Mouse (Mus musculus): ENCODE data around the gene Xiap. TPM values are rescaled to one million over a fixed set of nuclear protein-coding genes. Genes with fewer than 3 reads are reported as not detected.

Gene Xiap
- polyA plus RNA-seq, 1 experiment from 2014 or later: 10.8 TPM

- ATAC-seq (no peak), DNase-seq (ENCODE audit: low spot score) (peak; percentile 12)
- Histone ChIP-seq H3K4me2 (ENCODE audit: low read length) (no peak overlapping the region), H3K36me3 (ENCODE audit: control insufficient read depth, insufficient read depth, low read length) (no peaks in the 10 kb centered on the region), H3K27ac (ENCODE audit: low read depth, low read length) (no peak overlapping the region), H3K27me3 (replicated peaks; ENCODE audit: control insufficient read depth, insufficient read depth, low read length) (no peaks in the 10 kb centered on the region), H3K9me3 (replicated peaks; ENCODE audit: control insufficient read depth, low read length) (no peaks in the 10 kb centered on the region), H3K4me1 (ENCODE audit: control insufficient read depth, insufficient read depth, low read length) (no peaks in the 10 kb centered on the region), H3K9ac (ENCODE audit: low read length) (no peak overlapping the region), H3K4me3 (ENCODE audit: low read depth, low read length) (no peak overlapping the region)
- WGBS: 57% methylated on average over 7 of the region's 7 CpGs
Measured at GRCm38 (mm10) chrX:42033911-42034310, 25.6 kb upstream of the Xiap start.

DNA sequence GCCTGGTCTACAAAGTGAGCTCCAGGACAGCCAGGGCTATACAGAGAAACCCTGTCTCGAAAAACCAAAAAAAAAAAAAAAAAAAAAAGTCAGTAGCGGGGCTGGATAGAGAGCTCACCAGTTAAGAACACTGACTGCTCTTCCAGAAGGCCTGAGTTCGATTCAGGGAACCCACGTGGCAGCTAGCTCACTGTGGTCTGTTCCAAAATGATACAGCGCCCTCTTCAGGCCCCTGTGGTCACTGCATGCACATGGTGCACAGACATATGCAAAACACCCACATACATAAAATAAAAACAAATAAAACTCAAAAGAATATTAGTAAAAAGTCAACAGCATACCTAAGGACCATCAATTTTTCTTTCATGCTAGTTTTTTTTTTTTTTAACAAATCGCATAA is 20.0 kb upstream of the Xiap start:
- Histone ChIP-seq H3K9ac (ENCODE audit: low read length) (no peak overlapping the region), H3K4me2 (ENCODE audit: low read length) (no peak overlapping the region), H3K27me3 (replicated peaks; ENCODE audit: control insufficient read depth, insufficient read depth, low read length) (no peaks in the 10 kb centered on the region), H3K36me3 (ENCODE audit: control insufficient read depth, insufficient read depth, low read length) (no peaks in the 10 kb centered on the region), H3K9me3 (replicated peaks; ENCODE audit: control insufficient read depth, low read length) (no peaks in the 10 kb centered on the region), H3K4me1 (ENCODE audit: control insufficient read depth, insufficient read depth, low read length) (no peaks in the 10 kb centered on the region), H3K27ac (ENCODE audit: low read depth, low read length) (no peak overlapping the region), H3K4me3 (ENCODE audit: low read depth, low read length) (no peak overlapping the region)
- WGBS: 77% methylated on average over 5 of the region's 6 CpGs
- no peak for ATAC-seq
- DNase-seq (ENCODE audit: low spot score): no peak

DNA sequence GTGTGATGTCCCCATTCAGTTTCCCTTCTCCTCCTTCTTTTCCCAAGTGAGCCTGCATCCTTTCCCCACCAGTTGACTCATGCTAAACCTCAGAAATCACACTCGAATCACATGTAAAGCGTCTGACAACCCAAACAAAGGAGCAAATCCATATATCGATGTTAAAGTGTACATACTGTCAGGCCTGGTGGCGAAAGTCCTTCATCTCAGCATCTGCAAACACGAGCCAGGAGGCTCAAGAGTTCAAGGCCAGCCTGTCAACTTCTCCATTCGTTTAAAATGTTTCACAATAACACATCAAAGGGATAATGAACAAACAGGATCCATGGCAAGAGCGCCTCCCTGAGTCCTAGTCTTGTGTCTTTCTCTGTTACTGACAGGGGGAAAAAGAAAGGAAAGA is 14.5 kb upstream of the Xiap start:
- ATAC-seq (no peak), DNase-seq (ENCODE audit: low spot score) (no peak)
- no peak overlapping the region for H3K9ac ChIP-seq (ENCODE audit: low read length)
- 82% methylated on average over 7 of the region's 7 CpGs for WGBS
- H3K27me3 ChIP-seq (replicated peaks; ENCODE audit: control insufficient read depth, insufficient read depth, low read length): no peaks in the 10 kb centered on the region
- H3K9me3 ChIP-seq (replicated peaks; ENCODE audit: control insufficient read depth, low read length): no peaks in the 10 kb centered on the region
- no peak overlapping the region for H3K4me3 ChIP-seq (ENCODE audit: low read depth, low read length)
- no peaks in the 10 kb centered on the region for H3K4me1 ChIP-seq (ENCODE audit: control insufficient read depth, insufficient read depth, low read length)
- H3K4me2 ChIP-seq (ENCODE audit: low read length): no peak overlapping the region
- H3K36me3 ChIP-seq (ENCODE audit: control insufficient read depth, insufficient read depth, low read length): no peaks in the 10 kb centered on the region
- H3K27ac ChIP-seq (ENCODE audit: low read depth, low read length): no peak overlapping the region

GRCm38 (mm10) chrX:42050652-42051643 is 8.5 kb upstream of the Xiap start:
- DNase-seq (ENCODE audit: low spot score): no peak
- no peaks in the 10 kb centered on the region for H3K36me3 ChIP-seq (ENCODE audit: control insufficient read depth, insufficient read depth, low read length)
- no peaks in the 10 kb centered on the region for H3K9me3 ChIP-seq (replicated peaks; ENCODE audit: control insufficient read depth, low read length)
- no peak overlapping the region for H3K27ac ChIP-seq (ENCODE audit: low read depth, low read length)
- H3K9ac ChIP-seq (ENCODE audit: low read length): no peak overlapping the region
- no peaks in the 10 kb centered on the region for H3K27me3 ChIP-seq (replicated peaks; ENCODE audit: control insufficient read depth, insufficient read depth, low read length)
- H3K4me1 ChIP-seq (ENCODE audit: control insufficient read depth, insufficient read depth, low read length): no peaks in the 10 kb centered on the region
- ATAC-seq: no peak
- 77% methylated on average over 5 of the region's 5 CpGs for WGBS
- H3K4me3 ChIP-seq (ENCODE audit: low read depth, low read length): no peak overlapping the region
- no peak overlapping the region for H3K4me2 ChIP-seq (ENCODE audit: low read length)

DNA sequence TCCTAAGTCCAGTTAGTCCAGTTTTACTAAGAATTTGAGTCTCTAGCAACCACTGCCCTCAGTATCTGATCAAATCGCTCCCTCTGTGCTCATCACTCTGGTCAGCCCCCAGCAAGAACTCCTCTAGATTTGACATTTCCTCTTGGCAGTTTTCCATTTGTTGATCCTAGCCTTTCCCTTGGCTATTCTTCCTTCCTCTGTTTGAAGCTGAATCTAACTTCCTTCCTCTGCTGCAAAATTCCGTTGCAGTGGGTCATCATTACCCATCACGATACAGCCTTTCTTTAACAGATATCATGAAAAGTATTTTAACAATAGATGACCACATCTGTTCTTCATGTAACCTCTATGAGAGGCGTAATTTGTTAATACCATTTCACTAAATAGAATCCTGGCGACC is 2.5 kb upstream of the Xiap start:
- Histone ChIP-seq H3K27ac (ENCODE audit: low read depth, low read length) (no peak overlapping the region), H3K9ac (ENCODE audit: low read length) (no peak overlapping the region), H3K4me3 (ENCODE audit: low read depth, low read length) (no peak overlapping the region), H3K27me3 (replicated peaks; ENCODE audit: control insufficient read depth, insufficient read depth, low read length) (no peaks in the 10 kb centered on the region), H3K9me3 (replicated peaks; ENCODE audit: control insufficient read depth, low read length) (no peaks in the 10 kb centered on the region), H3K4me2 (ENCODE audit: low read length) (no peak overlapping the region), H3K4me1 (ENCODE audit: control insufficient read depth, insufficient read depth, low read length) (no peaks in the 10 kb centered on the region), H3K36me3 (ENCODE audit: control insufficient read depth, insufficient read depth, low read length) (no peaks in the 10 kb centered on the region)
- 85% methylated on average over 5 of the region's 5 CpGs for WGBS
- no peak for DNase-seq (ENCODE audit: low spot score)
- ATAC-seq: no peak

- no peak for DNase-seq (ENCODE audit: low spot score)
- Histone ChIP-seq H3K27ac (ENCODE audit: low read depth, low read length) (no peak overlapping the region), H3K36me3 (ENCODE audit: control insufficient read depth, insufficient read depth, low read length) (no peaks in the 10 kb centered on the region), H3K4me2 (ENCODE audit: low read length) (no peak overlapping the region), H3K9me3 (replicated peaks; ENCODE audit: control insufficient read depth, low read length) (no peaks in the 10 kb centered on the region), H3K4me1 (ENCODE audit: control insufficient read depth, insufficient read depth, low read length) (no peaks in the 10 kb centered on the region), H3K9ac (ENCODE audit: low read length) (no peak overlapping the region), H3K27me3 (replicated peaks; ENCODE audit: control insufficient read depth, insufficient read depth, low read length) (no peaks in the 10 kb centered on the region), H3K4me3 (ENCODE audit: low read depth, low read length) (no peak overlapping the region)
- ATAC-seq: no peak
- 90% methylated on average over 4 of the region's 4 CpGs for WGBS
Measured at GRCm38 (mm10) chrX:42057873-42058272, 1.6 kb upstream of the Xiap start.

DNA sequence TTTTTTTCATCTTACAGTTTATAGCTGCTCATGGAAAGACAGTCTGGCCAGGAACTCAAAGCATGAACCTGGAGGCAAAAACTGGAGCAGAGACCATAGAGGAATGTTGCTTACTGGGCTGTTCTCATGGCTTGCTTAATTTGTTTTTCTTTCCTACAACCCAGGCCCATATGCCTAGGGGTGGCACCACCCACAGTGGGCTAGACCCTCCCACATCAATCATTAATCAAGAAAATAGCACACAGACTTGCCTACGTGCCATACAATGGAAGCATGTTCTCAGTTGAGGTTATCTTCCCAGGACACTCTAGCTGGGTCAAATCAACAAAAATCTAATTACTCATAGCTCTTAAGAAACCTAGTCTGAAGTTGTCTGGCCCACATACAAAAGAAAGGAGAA is 4.1 kb downstream of the Xiap start:
- Histone ChIP-seq H3K4me2 (ENCODE audit: low read length) (no peak overlapping the region), H3K9me3 (replicated peaks; ENCODE audit: control insufficient read depth, low read length) (no peaks in the 10 kb centered on the region)
- WGBS: 78% methylated on average over 1 of the region's 1 CpGs

DNA sequence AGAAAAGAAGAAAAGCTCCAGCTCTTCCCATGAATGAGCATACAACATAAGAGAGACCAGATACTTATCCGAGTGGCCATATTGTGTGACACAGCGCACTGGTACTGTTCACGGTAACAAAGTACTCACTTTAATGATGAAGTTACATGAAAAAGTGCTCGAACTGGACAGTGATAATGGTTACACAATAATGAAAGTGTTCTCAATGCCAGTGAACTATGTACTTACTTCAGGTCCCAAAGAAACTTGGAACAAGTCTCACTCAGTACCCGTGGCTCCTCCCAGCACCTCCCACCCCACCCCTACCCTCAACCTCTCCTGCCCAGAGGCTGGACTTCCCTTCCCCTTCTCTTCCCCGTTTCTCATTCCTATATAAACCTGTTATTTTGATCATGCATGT is 5.6 kb downstream of the Xiap start:
- Histone ChIP-seq H3K4me2 (ENCODE audit: low read length) (no peak overlapping the region), H3K4me1 (ENCODE audit: control insufficient read depth, insufficient read depth, low read length) (no peaks in the 10 kb centered on the region), H3K27ac (ENCODE audit: low read depth, low read length) (no peak overlapping the region), H3K27me3 (replicated peaks; ENCODE audit: control insufficient read depth, insufficient read depth, low read length) (no peaks in the 10 kb centered on the region), H3K36me3 (ENCODE audit: control insufficient read depth, insufficient read depth, low read length) (no peaks in the 10 kb centered on the region), H3K4me3 (ENCODE audit: low read depth, low read length) (no peak overlapping the region), H3K9ac (ENCODE audit: low read length) (no peak overlapping the region), H3K9me3 (replicated peaks; ENCODE audit: control insufficient read depth, low read length) (no peaks in the 10 kb centered on the region)
- DNase-seq (ENCODE audit: low spot score): no peak
- WGBS: 82% methylated on average over 6 of the region's 6 CpGs
- ATAC-seq: no peak

More for the DNA sequence above, 4.1 kb downstream of the Xiap start:
- DNase-seq (ENCODE audit: low spot score) (no peak), ATAC-seq (no peak)
- H3K36me3 ChIP-seq (ENCODE audit: control insufficient read depth, insufficient read depth, low read length): no peaks in the 10 kb centered on the region
- no peaks in the 10 kb centered on the region for H3K4me1 ChIP-seq (ENCODE audit: control insufficient read depth, insufficient read depth, low read length)
- no peak overlapping the region for H3K9ac ChIP-seq (ENCODE audit: low read length)
- no peaks in the 10 kb centered on the region for H3K27me3 ChIP-seq (replicated peaks; ENCODE audit: control insufficient read depth, insufficient read depth, low read length)
- no peak overlapping the region for H3K4me3 ChIP-seq (ENCODE audit: low read depth, low read length)
- H3K27ac ChIP-seq (ENCODE audit: low read depth, low read length): no peak overlapping the region

DNA sequence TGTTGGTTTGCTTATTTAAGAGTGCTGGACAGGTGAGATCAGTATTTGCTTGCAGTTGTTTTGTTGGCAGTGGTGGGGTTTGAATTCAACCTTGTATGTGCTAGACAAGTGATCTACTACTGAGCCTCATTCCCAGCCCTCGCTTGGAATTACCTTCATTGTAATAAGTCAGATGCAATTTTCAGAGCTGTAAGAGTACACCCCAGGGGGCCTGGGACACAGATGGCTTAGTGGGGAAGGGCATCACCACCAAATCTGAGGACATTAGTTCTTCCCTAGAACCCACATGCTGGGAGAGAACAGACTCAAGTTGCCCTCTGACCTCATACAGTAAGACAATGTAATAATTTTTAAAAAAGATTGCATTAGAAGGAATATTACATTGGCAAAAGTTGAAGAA is 7.3 kb downstream of the Xiap start:
- no peak overlapping the region for H3K4me3 ChIP-seq (ENCODE audit: low read depth, low read length)
- H3K36me3 ChIP-seq (ENCODE audit: control insufficient read depth, insufficient read depth, low read length): no peaks in the 10 kb centered on the region
- no peak overlapping the region for H3K27ac ChIP-seq (ENCODE audit: low read depth, low read length)
- no peaks in the 10 kb centered on the region for H3K9me3 ChIP-seq (replicated peaks; ENCODE audit: control insufficient read depth, low read length)
- ATAC-seq (no peak), DNase-seq (ENCODE audit: low spot score) (no peak)
- no peak overlapping the region for H3K4me2 ChIP-seq (ENCODE audit: low read length)
- no peak overlapping the region for H3K9ac ChIP-seq (ENCODE audit: low read length)
- peaks cover 3% of the 10 kb centered on the region; the same call in 1 of the 2 replicates for H3K4me1 ChIP-seq (ENCODE audit: control insufficient read depth, insufficient read depth, low read length)
- H3K27me3 ChIP-seq (replicated peaks; ENCODE audit: control insufficient read depth, insufficient read depth, low read length): no peaks in the 10 kb centered on the region
- 90% methylated on average over 1 of the region's 1 CpGs for WGBS
